Mouse (Mus musculus): ENCODE measurements at regions not wholly inside any gene's neighbourhood (a gene's known extent, or its start where the extent isn't known, plus 50 kb on each side); places are given as distances from the start of the nearest gene placed in this dataset.

- no peak for DNase-seq (ENCODE audit: low spot score)
- H3K4me2 ChIP-seq (ENCODE audit: low read depth, severe bottlenecking): no peak overlapping the region
- no peaks in the 10 kb centered on the region for H3K27me3 ChIP-seq (ENCODE audit: control insufficient read depth, insufficient read depth, low read length)
- no peaks in the 10 kb centered on the region for H3K36me3 ChIP-seq (ENCODE audit: control insufficient read depth, insufficient read depth, low read length)
- no peaks in the 10 kb centered on the region for H3K9me3 ChIP-seq (ENCODE audit: control insufficient read depth, low read length)
- no peak overlapping the region for H3K9ac ChIP-seq (ENCODE audit: low read length)
- H3K4me3 ChIP-seq (ENCODE audit: low read depth, low read length): no peak overlapping the region
- ATAC-seq (ENCODE audit: insufficient number of reproducible peaks, low FRiP score, low TSS enrichment, low read depth): no peak
- H3K27ac ChIP-seq (replicated peaks; ENCODE audit: low read depth, low read length): no peak overlapping the region
- 89% methylated on average over 9 of the region's 9 CpGs for WGBS
- H3K4me1 ChIP-seq (ENCODE audit: control insufficient read depth, insufficient read depth, low read length): 0 out of 2 replicates have a peak, but pooled peaks cover 3% of the 10 kb centered on the region
Measured at GRCm38 (mm10) chr13:44056716-44057115, 272.1 kb downstream of the Cd83 start.

DNA sequence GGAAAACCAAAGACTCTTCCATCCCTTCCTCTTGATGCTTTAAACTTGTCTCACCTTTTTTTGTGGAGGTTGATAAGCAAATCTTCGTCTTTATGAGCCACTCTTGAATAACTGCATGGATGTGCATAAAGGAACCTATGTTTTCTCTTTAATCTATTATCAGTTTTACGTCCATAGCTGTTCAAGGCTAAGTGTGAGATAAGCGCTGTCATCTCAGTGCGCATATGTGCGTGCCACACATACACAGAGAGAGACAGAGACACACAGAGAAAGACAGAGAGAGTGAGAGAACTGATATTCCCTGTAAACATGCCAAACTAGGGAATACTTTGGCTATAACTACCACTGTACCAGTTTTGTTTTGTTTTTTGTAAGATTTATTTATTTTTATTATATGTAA, 273.0 kb downstream of the Cd83 start:
- Histone ChIP-seq H3K27ac (replicated peaks; ENCODE audit: low read depth, low read length) (no peak overlapping the region), H3K9me3 (ENCODE audit: control insufficient read depth, low read length) (no peaks in the 10 kb centered on the region), H3K36me3 (ENCODE audit: control insufficient read depth, insufficient read depth, low read length) (no peaks in the 10 kb centered on the region), H3K4me1 (ENCODE audit: control insufficient read depth, insufficient read depth, low read length) (0 out of 2 replicates have a peak, but pooled peaks cover 3% of the 10 kb centered on the region), H3K27me3 (ENCODE audit: control insufficient read depth, insufficient read depth, low read length) (no peaks in the 10 kb centered on the region), H3K9ac (ENCODE audit: low read length) (no peak overlapping the region), H3K4me3 (ENCODE audit: low read depth, low read length) (no peak overlapping the region), H3K4me2 (ENCODE audit: low read depth, severe bottlenecking) (no peak overlapping the region)
- DNase-seq (ENCODE audit: low spot score) (no peak), ATAC-seq (ENCODE audit: insufficient number of reproducible peaks, low FRiP score, low TSS enrichment, low read depth) (no peak)
- 94% methylated on average over 5 of the region's 5 CpGs for WGBS

DNA sequence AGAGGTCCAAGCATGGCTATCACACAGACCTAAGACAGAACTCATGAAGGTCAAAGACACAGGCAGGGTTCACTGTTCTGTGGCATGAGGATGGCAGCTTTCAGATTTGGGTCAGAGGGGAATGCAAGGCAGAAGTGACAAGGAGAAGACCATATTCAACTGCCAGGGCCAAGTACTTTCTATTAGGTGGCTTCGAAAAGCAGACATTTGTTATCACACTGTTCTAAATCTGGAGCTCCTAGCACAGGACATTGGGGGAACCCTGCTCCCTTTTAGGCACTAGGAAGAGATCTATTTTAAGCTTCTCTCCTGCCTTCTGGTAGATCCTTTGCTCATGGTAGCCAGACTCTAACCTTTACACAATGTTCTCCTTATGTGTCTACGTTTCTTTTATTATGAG, 273.7 kb downstream of the Cd83 start:
- H3K36me3 ChIP-seq (ENCODE audit: control insufficient read depth, insufficient read depth, low read length): no peaks in the 10 kb centered on the region
- ATAC-seq (ENCODE audit: insufficient number of reproducible peaks, low FRiP score, low TSS enrichment, low read depth) (no peak), DNase-seq (ENCODE audit: low spot score) (no peak)
- H3K4me2 ChIP-seq (ENCODE audit: low read depth, severe bottlenecking): no peak overlapping the region
- no peak overlapping the region for H3K27ac ChIP-seq (replicated peaks; ENCODE audit: low read depth, low read length)
- 0 out of 2 replicates have a peak, but pooled peaks cover 3% of the 10 kb centered on the region for H3K4me1 ChIP-seq (ENCODE audit: control insufficient read depth, insufficient read depth, low read length)
- 89% methylated on average over 2 of the region's 2 CpGs for WGBS
- no peak overlapping the region for H3K4me3 ChIP-seq (ENCODE audit: low read depth, low read length)
- H3K27me3 ChIP-seq (ENCODE audit: control insufficient read depth, insufficient read depth, low read length): no peaks in the 10 kb centered on the region
- no peak overlapping the region for H3K9ac ChIP-seq (ENCODE audit: low read length)
- no peaks in the 10 kb centered on the region for H3K9me3 ChIP-seq (ENCODE audit: control insufficient read depth, low read length)

GRCm38 (mm10) chr13:44059436-44059835, 274.9 kb downstream of the Cd83 start:
- no peaks in the 10 kb centered on the region for H3K27me3 ChIP-seq (ENCODE audit: control insufficient read depth, insufficient read depth, low read length)
- no peak overlapping the region for H3K9ac ChIP-seq (ENCODE audit: low read length)
- DNase-seq (ENCODE audit: low spot score): no peak
- 0 out of 2 replicates have a peak, but pooled peaks cover 3% of the 10 kb centered on the region for H3K4me1 ChIP-seq (ENCODE audit: control insufficient read depth, insufficient read depth, low read length)
- H3K9me3 ChIP-seq (ENCODE audit: control insufficient read depth, low read length): no peaks in the 10 kb centered on the region
- no peak overlapping the region for H3K4me2 ChIP-seq (ENCODE audit: low read depth, severe bottlenecking)
- H3K36me3 ChIP-seq (ENCODE audit: control insufficient read depth, insufficient read depth, low read length): no peaks in the 10 kb centered on the region
- 74% methylated on average over 8 of the region's 8 CpGs for WGBS
- ATAC-seq (ENCODE audit: insufficient number of reproducible peaks, low FRiP score, low TSS enrichment, low read depth): no peak
- no peak overlapping the region for H3K27ac ChIP-seq (replicated peaks; ENCODE audit: low read depth, low read length)
- no peak overlapping the region for H3K4me3 ChIP-seq (ENCODE audit: low read depth, low read length)

- Histone ChIP-seq H3K4me1 (ENCODE audit: control insufficient read depth, insufficient read depth, low read length) (0 out of 2 replicates have a peak, but pooled peaks cover 4% of the 10 kb centered on the region), H3K9me3 (ENCODE audit: control insufficient read depth, low read length) (no peaks in the 10 kb centered on the region), H3K27me3 (ENCODE audit: control insufficient read depth, insufficient read depth, low read length) (no peaks in the 10 kb centered on the region), H3K27ac (replicated peaks; ENCODE audit: low read depth, low read length) (no peak overlapping the region), H3K9ac (ENCODE audit: low read length) (no peak overlapping the region), H3K36me3 (ENCODE audit: control insufficient read depth, insufficient read depth, low read length) (no peaks in the 10 kb centered on the region), H3K4me2 (ENCODE audit: low read depth, severe bottlenecking) (no peak overlapping the region), H3K4me3 (ENCODE audit: low read depth, low read length) (no peak overlapping the region)
- ATAC-seq (ENCODE audit: insufficient number of reproducible peaks, low FRiP score, low TSS enrichment, low read depth) (no peak), DNase-seq (ENCODE audit: low spot score) (no peak)
- WGBS: 88% methylated on average over 4 of the region's 4 CpGs
Measured at GRCm38 (mm10) chr13:44061286-44061685, 276.7 kb downstream of the Cd83 start.

DNA sequence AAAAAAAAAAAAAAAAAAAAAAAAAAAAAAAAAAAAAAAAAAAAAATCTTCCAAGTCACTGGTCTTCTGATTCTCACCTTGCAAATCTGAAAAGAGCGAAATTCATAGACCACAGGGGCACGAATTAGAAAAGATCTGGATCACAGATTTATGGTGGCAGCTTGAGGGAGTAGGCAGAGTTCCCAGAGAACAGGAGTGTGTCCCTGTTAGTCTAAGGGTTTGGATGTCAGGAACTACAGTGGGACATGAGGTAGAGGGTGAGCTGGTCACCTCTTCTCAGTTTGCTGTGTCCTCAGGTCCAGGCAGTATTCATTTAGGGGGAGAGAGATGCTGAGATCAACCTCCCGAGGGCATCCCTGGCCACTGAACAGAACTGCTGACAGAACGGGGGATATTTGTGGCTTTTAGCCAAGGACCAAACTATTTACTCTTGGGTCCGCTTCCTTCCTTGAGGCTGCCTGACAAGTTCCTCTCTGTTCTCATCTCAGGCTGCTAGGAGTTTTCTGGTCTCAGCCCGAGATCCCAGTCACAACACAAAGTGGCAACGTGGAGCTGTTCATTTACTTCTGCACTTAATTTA, 277.2 kb downstream of the Cd83 start:
- H3K4me3 ChIP-seq (ENCODE audit: low read depth, low read length): no peak overlapping the region
- ATAC-seq (ENCODE audit: insufficient number of reproducible peaks, low FRiP score, low TSS enrichment, low read depth) (no peak), DNase-seq (ENCODE audit: low spot score) (no peak)
- 0 out of 2 replicates have a peak, but pooled peaks cover 4% of the 10 kb centered on the region for H3K4me1 ChIP-seq (ENCODE audit: control insufficient read depth, insufficient read depth, low read length)
- no peaks in the 10 kb centered on the region for H3K27me3 ChIP-seq (ENCODE audit: control insufficient read depth, insufficient read depth, low read length)
- WGBS: 54% methylated on average over 7 of the region's 7 CpGs
- no peaks in the 10 kb centered on the region for H3K36me3 ChIP-seq (ENCODE audit: control insufficient read depth, insufficient read depth, low read length)
- no peak overlapping the region for H3K27ac ChIP-seq (replicated peaks; ENCODE audit: low read depth, low read length)
- no peak overlapping the region for H3K4me2 ChIP-seq (ENCODE audit: low read depth, severe bottlenecking)
- H3K9ac ChIP-seq (ENCODE audit: low read length): no peak overlapping the region
- no peaks in the 10 kb centered on the region for H3K9me3 ChIP-seq (ENCODE audit: control insufficient read depth, low read length)

DNA sequence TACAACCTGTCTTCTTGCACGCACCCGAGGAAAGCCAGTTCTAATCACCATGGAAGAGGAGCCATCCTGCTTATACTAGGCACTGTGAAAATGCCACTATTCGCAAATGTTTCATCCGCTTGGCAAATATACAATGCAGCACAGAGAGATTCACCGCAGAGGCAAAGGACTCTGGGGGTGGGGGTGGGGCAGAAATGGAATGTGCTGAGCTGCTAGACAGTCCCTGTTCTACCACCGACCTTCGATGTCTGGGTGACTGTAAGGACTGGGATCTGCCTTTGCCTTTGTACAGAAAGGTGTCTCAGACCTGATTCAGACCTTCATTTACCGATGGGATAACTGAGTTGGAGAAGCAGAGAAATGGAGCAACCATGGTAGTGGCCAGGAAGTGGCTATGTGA, 278.7 kb downstream of the Cd83 start:
- Histone ChIP-seq H3K4me3 (ENCODE audit: low read depth, low read length) (no peak overlapping the region), H3K36me3 (ENCODE audit: control insufficient read depth, insufficient read depth, low read length) (no peaks in the 10 kb centered on the region), H3K4me2 (ENCODE audit: low read depth, severe bottlenecking) (no peak overlapping the region), H3K27ac (replicated peaks; ENCODE audit: low read depth, low read length) (no peak overlapping the region), H3K27me3 (ENCODE audit: control insufficient read depth, insufficient read depth, low read length) (no peaks in the 10 kb centered on the region), H3K9me3 (ENCODE audit: control insufficient read depth, low read length) (no peaks in the 10 kb centered on the region), H3K9ac (ENCODE audit: low read length) (no peak overlapping the region), H3K4me1 (ENCODE audit: control insufficient read depth, insufficient read depth, low read length) (0 out of 2 replicates have a peak, but pooled peaks cover 4% of the 10 kb centered on the region)
- WGBS: 89% methylated on average over 8 of the region's 8 CpGs
- DNase-seq (ENCODE audit: low spot score): no peak
- no peak for ATAC-seq (ENCODE audit: insufficient number of reproducible peaks, low FRiP score, low TSS enrichment, low read depth)

- WGBS: 89% methylated on average over 3 of the region's 3 CpGs
- no peak overlapping the region for H3K4me3 ChIP-seq (ENCODE audit: low read depth, low read length)
- ATAC-seq (ENCODE audit: insufficient number of reproducible peaks, low FRiP score, low TSS enrichment, low read depth) (no peak), DNase-seq (ENCODE audit: low spot score) (no peak)
- no peak overlapping the region for H3K9ac ChIP-seq (ENCODE audit: low read length)
- H3K27ac ChIP-seq (replicated peaks; ENCODE audit: low read depth, low read length): no peak overlapping the region
- H3K4me2 ChIP-seq (ENCODE audit: low read depth, severe bottlenecking): no peak overlapping the region
- H3K27me3 ChIP-seq (ENCODE audit: control insufficient read depth, insufficient read depth, low read length): no peaks in the 10 kb centered on the region
- H3K4me1 ChIP-seq (ENCODE audit: control insufficient read depth, insufficient read depth, low read length): 0 out of 2 replicates have a peak, but pooled peaks cover 4% of the 10 kb centered on the region
- no peaks in the 10 kb centered on the region for H3K36me3 ChIP-seq (ENCODE audit: control insufficient read depth, insufficient read depth, low read length)
- no peaks in the 10 kb centered on the region for H3K9me3 ChIP-seq (ENCODE audit: control insufficient read depth, low read length)
Measured at GRCm38 (mm10) chr13:44064026-44064425, 279.5 kb downstream of the Cd83 start.

GRCm38 (mm10) chr13:44065741-44066185, 281.2 kb downstream of the Cd83 start:
- no peak overlapping the region for H3K9ac ChIP-seq (ENCODE audit: low read length)
- no peak for DNase-seq (ENCODE audit: low spot score)
- no peaks in the 10 kb centered on the region for H3K36me3 ChIP-seq (ENCODE audit: control insufficient read depth, insufficient read depth, low read length)
- no peak overlapping the region for H3K4me2 ChIP-seq (ENCODE audit: low read depth, severe bottlenecking)
- no peak overlapping the region for H3K4me3 ChIP-seq (ENCODE audit: low read depth, low read length)
- H3K27ac ChIP-seq (replicated peaks; ENCODE audit: low read depth, low read length): no peak overlapping the region
- WGBS: 56% methylated on average over 13 of the region's 13 CpGs
- no peak for ATAC-seq (ENCODE audit: insufficient number of reproducible peaks, low FRiP score, low TSS enrichment, low read depth)
- H3K4me1 ChIP-seq (ENCODE audit: control insufficient read depth, insufficient read depth, low read length): 0 out of 2 replicates have a peak, but pooled peaks cover 4% of the 10 kb centered on the region
- H3K9me3 ChIP-seq (ENCODE audit: control insufficient read depth, low read length): no peaks in the 10 kb centered on the region
- H3K27me3 ChIP-seq (ENCODE audit: control insufficient read depth, insufficient read depth, low read length): no peaks in the 10 kb centered on the region
